Comparison of ENCODE assay signal across 8 mouse cellular contexts in genomic region chr4:45010806-45011415, GRCm38 (mm10). TPM values are rescaled to one million over a fixed set of nuclear protein-coding genes. Genes with fewer than 3 reads are reported as not detected.
DNase-seq lines count a peak whose midpoint lies in the region; ATAC-seq and TF ChIP-seq lines count a peak whose summit lies in the region.

No protein-coding gene starts in this region.

- no peaks in the 10 kb centered on the region for H3K9me3 ChIP-seq in embryonic facial prominence, embryonic 11.5 days (replicated peaks; ENCODE audit: control insufficient read depth, low read length)

- WGBS in spleen, adult 2 months = 5% methylated on average over 11 of the region's 11 CpGs
- 10% methylated on average over 11 of the region's 11 CpGs for WGBS in embryonic facial prominence, embryonic 11.5 days

- no peak for TF ChIP-seq CTCF in spleen, adult 2 months (IDR thresholded peaks at IDR 0.05; ENCODE audit: extremely low read depth, insufficient read depth, insufficient read length, insufficient replicate concordance)

- ATAC-seq in embryonic facial prominence, embryonic 11.5 days (replicated peaks; ENCODE audit: insufficient number of reproducible peaks, low FRiP score, low TSS enrichment, low read depth) = no peak
- no peak for ATAC-seq in activated CD4-positive, CD25-positive, alpha-beta regulatory T cell, adult 4 months

- no peak for DNase-seq in spleen, adult 2 months (ENCODE audit: low read depth in 1 of 2, low spot score in 2 of 2)
- no peak for DNase-seq in spleen, adult 12 weeks (ENCODE audit: low spot score)
- no peak for DNase-seq in embryonic facial prominence, embryonic 11.5 days (ENCODE audit: low spot score)
- DNase-seq in kidney, adult 11 months = peak; percentile 40
- DNase-seq in lung, postnatal 14 days = peak; percentile 23
- no peak for DNase-seq in ovary, postnatal 14 days (ENCODE audit: low spot score)
- no peak for DNase-seq in left cerebral cortex, adult 11 months (ENCODE audit: low spot score)

- no peaks in the 10 kb centered on the region for H3K27me3 ChIP-seq in spleen, adult 2 months (ENCODE audit: control insufficient read depth, insufficient read depth, low read length)
- H3K27me3 ChIP-seq in embryonic facial prominence, embryonic 11.5 days (ENCODE audit: control insufficient read depth, insufficient read depth, low read length) = no peaks in the 10 kb centered on the region

- no peak overlapping the region for H3K27ac ChIP-seq in spleen, adult 2 months (ENCODE audit: insufficient read depth, low read length)
- H3K27ac ChIP-seq in embryonic facial prominence, embryonic 11.5 days (replicated peaks; ENCODE audit: low read depth, low read length) = no peak overlapping the region

- H3K4me2 ChIP-seq in embryonic facial prominence, embryonic 11.5 days (ENCODE audit: low read depth, low read length) = peak overlapping the region; percentile 53

- peak overlapping the region; percentile 74 for H3K4me3 ChIP-seq in spleen, adult 2 months (ENCODE audit: extremely low read depth, insufficient read depth, insufficient read length)
- peak overlapping the region; percentile 70 for H3K4me3 ChIP-seq in embryonic facial prominence, embryonic 11.5 days (ENCODE audit: low read depth, low read length)

- H3K4me1 ChIP-seq in spleen, adult 2 months (ENCODE audit: control insufficient read depth, insufficient read depth, insufficient read length) = no peaks in the 10 kb centered on the region; the same call in 1 of the 2 replicates
- H3K4me1 ChIP-seq in embryonic facial prominence, embryonic 11.5 days (ENCODE audit: control insufficient read depth, insufficient read depth, low read length) = no peaks in the 10 kb centered on the region

- H3K36me3 ChIP-seq in spleen, adult 2 months (ENCODE audit: control insufficient read depth, insufficient read depth, low read length) = no peaks in the 10 kb centered on the region
- no peaks in the 10 kb centered on the region for H3K36me3 ChIP-seq in embryonic facial prominence, embryonic 11.5 days (replicated peaks; ENCODE audit: control insufficient read depth, insufficient read depth, low read depth, low read length)

- peak overlapping the region; percentile 86 for H3K9ac ChIP-seq in embryonic facial prominence, embryonic 11.5 days (replicated peaks; ENCODE audit: low read length)

- TF ChIP-seq POLR2A in spleen, adult 2 months (IDR thresholded peaks at IDR 0.05; ENCODE audit: low read depth, low read length) = no peak

RNA-seq across cellular contexts. Expression of gene Zbtb5, which starts 1.3 kb away (rescaled TPM):
- polyA plus RNA-seq in spleen, adult 2 months (2012; rRNA removed) = 12.7 and 16.3 TPM in 2 replicates
- polyA plus RNA-seq in embryonic facial prominence, embryonic 11.5 days (2014; fragmentation: Nextera tagmentation; extraction: Ambion mirVana) = 41.5 and 42.5 TPM in 2 replicates
- polyA plus RNA-seq in activated CD4-positive, CD25-positive, alpha-beta regulatory T cell, adult 4 months (2017; shearing (Covaris generic)) = 1 to 10 TPM; 6.5 to 8.9 TPM

RNA-seq across cellular contexts. Expression of gene Polr1e, which starts 7.5 kb away (rescaled TPM):
- 7.2 and 9.2 TPM in 2 replicates for polyA plus RNA-seq in spleen, adult 2 months (2012; rRNA removed)
- polyA plus RNA-seq in embryonic facial prominence, embryonic 11.5 days (2014; fragmentation: Nextera tagmentation; extraction: Ambion mirVana) = 59.8 and 61.1 TPM in 2 replicates
- 10 to 100 TPM; 39.7 to 56.8 TPM for polyA plus RNA-seq in activated CD4-positive, CD25-positive, alpha-beta regulatory T cell, adult 4 months (2017; shearing (Covaris generic))

RNA-seq across cellular contexts. Expression of gene Grhpr, which starts 29.7 kb away (rescaled TPM):
- 27.7 and 30.3 TPM in 2 replicates for polyA plus RNA-seq in spleen, adult 2 months (2012; rRNA removed)
- 43.9 and 47.0 TPM in 2 replicates for polyA plus RNA-seq in embryonic facial prominence, embryonic 11.5 days (2014; fragmentation: Nextera tagmentation; extraction: Ambion mirVana)
- 10 to 100 TPM; 16.1 to 26.4 TPM for polyA plus RNA-seq in activated CD4-positive, CD25-positive, alpha-beta regulatory T cell, adult 4 months (2017; shearing (Covaris generic))

Comparison
In these comparisons a context has a peak if more than half of its experiments do, and no peak if none do; other contexts are left out.
1. DNase-seq: peak in kidney, adult 11 months (single experiment) and lung, postnatal 14 days (single experiment); none in spleen, adult 2 months (0 of 2), spleen, adult 12 weeks (single experiment), embryonic facial prominence, embryonic 11.5 days (single experiment), ovary, postnatal 14 days (single experiment) and left cerebral cortex, adult 11 months (single experiment).